Mouse (Mus musculus): ENCODE data around the gene Shank2.

GRCm38 (mm10) chr7:144414632-144415031 lies 412.9 kb downstream of the Shank2 start:
- TF ChIP-seq CTCF (IDR thresholded peaks at IDR 0.05; ENCODE audit: control insufficient read depth, insufficient read depth, low read length) (no peak), POLR2A (IDR thresholded peaks at IDR 0.05; ENCODE audit: borderline replicate concordance, control insufficient read depth, low read depth, low read length) (no peak)

Measured in bone marrow, adult 2 months (tissue).